Mouse (Mus musculus) gonadal fat pad, adult 2 months (tissue): ENCODE results near the gene Zfp352. TPM values are rescaled to one million over a fixed set of nuclear protein-coding genes. Genes with fewer than 3 reads are reported as not detected.
"Not testable (repeated sequence)": the region's sequence is repeated elsewhere in the genome, so short reads cannot be mapped to it uniquely, and the experiment has no call there.

ENCODE experiments used
- DNase-seq: peaks from one replicate; pipeline ENCODE4 v3.0.0-alpha.2; 2012; ENCODE audit warnings: low read depth
- polyA plus RNA-seq: library from polyadenylated mRNA; depleted of rRNA; stranded (reverse); fragments of >200 nt; gene quantifications from 2 replicates; pipeline ENCODE4 v1.2.3, GENCODE M21; 2012; rRNA removed

Zfp352 gene
- polyA plus RNA-seq: not detected in 2 replicates

DNA sequence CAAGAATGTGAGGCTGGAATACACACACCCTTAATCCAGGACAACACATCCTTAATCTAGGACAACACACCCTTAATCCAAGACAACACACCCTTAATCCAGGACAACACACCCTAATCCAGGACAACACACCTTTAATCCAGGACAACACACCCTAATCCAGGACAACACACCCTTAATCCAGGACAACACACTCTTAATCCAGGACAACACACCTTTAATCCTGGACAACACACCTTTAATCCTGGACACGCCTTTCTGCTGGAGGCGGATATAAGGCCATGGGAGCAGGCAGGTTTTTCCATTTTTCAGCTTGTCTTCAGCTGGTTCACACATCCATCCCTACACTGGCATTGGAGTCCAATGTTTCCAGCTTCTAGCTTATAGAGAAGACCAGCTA lies at the start of gene Zfp352:
TSS of gene Zfp352 (plus strand) at position 301 of the 400 bp plus-strand sequence.
- DNase-seq: no peak

DNA sequence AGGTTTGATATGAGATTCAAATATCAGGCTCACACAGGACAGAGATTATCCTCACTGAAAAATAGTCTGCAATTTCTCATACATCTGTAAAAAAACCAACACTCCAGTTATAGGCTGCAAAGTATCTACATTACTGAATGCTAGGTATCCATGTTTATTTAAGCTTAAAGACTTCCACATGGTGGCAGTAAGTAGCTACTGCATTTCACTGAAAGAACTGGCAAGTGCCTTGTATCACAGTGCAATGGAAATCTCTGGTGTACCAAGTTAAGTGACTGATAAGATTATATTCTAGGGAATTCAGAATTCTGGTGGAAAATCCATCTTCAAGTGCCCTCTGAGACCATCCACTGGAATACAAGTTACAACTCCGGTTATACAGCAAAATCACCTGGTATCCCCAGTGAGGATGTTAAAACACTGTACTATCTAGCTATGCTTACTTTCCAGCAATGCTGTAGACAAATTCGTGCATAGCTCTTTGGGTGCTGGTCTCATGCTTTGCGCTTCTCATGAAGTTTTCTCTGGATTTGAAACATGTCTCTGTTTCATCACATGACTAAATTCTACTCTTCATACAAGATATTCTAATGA lies 47.6 kb upstream of the Zfp352 start:
- DNase-seq: no peak

DNA sequence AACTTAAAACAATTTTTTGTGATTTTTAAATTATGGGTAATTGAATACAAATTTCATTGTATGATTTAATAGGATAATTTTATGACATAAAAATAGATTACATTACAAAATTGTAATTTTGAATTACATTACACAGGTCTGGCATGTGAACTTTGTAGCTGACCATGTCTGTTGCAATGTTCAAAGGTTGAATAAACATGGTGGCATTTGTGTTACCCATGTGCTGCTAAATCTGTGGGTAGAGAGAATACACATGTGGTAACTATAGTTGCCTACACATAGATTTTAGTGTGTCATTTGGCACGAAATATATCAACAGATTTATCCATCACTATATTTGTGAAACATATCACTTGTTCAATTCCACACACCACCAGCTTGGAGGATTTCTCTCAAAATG lies 44.6 kb upstream of the Zfp352 start:
- DNase-seq: no peak

DNA sequence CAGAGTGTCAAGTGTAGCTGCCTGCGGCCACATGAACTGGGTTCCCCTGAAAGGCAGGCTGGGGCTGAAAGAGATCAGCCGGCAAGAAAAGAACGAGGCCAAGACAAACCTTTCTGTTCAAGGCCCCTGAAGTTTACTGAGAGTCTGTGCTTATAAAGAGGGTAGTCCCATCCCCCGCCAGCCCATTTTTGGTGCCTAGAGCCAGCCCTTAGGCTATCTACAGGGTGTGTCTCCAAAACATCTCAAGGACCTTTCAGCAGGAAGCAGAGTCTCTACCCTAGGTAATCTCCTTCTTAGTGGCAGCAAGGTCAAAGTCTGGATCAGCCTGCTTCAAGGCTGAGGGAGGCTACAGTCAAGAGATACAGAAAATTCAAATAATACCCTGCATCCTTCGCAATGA lies 15.2 kb upstream of the Zfp352 start:
- DNase-seq: no peak

DNA sequence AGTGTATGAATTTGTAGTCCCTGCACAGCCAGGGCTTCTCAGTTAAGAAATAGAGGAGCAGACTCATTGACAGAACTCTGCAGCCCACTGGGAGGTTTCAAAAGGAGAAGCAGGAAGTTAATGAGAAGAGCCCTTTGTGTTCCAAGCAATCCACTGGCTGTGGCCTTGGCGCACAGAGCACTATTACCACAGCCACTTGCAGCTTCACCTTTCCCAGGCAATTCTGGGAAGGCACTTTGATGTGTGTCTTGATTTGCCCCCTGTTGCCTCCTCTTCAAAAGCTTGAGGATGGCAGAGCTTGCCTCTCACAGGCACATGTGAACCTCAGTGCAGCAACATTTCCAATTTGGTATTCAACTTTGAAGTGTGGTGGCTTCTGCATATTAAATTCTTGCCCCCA lies 7.1 kb upstream of the Zfp352 start:
- no peak for DNase-seq

GRCm38 (mm10) chr4:90212076-90212475 lies 6.5 kb upstream of the Zfp352 start:
- DNase-seq: no peak

DNA sequence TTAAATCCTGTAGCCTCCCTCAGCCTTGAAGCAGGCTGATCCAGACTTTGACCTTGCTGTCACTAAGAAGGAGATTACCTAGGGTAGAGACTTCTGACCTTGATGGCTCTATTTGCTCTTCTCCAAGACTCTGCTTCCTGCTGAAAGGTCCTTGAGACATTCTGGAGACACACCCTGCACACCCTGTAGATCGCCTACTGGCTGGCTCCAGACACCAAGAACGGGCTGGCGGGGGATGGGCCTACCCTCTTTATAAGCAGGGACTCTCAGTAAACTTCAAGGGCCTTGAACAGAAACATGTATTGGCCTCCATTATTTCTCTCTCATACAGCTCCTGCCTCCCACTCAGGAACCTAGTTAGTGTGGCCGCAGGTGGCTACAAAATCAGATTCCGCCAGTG lies 17.0 kb downstream of the Zfp352 start:
- DNase-seq: not testable (repeated sequence)

- no peak for DNase-seq
Observed at GRCm38 (mm10) chr4:90269781-90270180, 51.2 kb downstream of the Zfp352 start.
